Mouse (Mus musculus) brain, adult 2 months (tissue): Measurements from ENCODE around the gene Smurf1.

Experiments
- DNase-seq: peaks from one replicate; pipeline ENCODE4 v3.0.0; 2011; ENCODE audit warnings: low read depth, low spot score

Gene Smurf1

GRCm38 (mm10) chr5:144915828-144916227, 49.8 kb downstream of the Smurf1 start:
- DNase-seq = no peak

GRCm38 (mm10) chr5:144914433-144914906, 51.2 kb downstream of the Smurf1 start:
- peak; percentile 88 for DNase-seq

GRCm38 (mm10) chr5:144913923-144914322, 51.7 kb downstream of the Smurf1 start:
- peak; percentile 73 for DNase-seq

GRCm38 (mm10) chr5:144913361-144913760, 52.3 kb downstream of the Smurf1 start:
- DNase-seq = no peak

- no peak for DNase-seq
Measured at GRCm38 (mm10) chr5:144912519-144913310, 52.9 kb downstream of the Smurf1 start.

- DNase-seq = no peak
Measured at GRCm38 (mm10) chr5:144909521-144909920, 56.1 kb downstream of the Smurf1 start.

- DNase-seq = no peak
Measured at GRCm38 (mm10) chr5:144907591-144907990, 58.1 kb downstream of the Smurf1 start.

GRCm38 (mm10) chr5:144904356-144905134, 61.1 kb downstream of the Smurf1 start:
- DNase-seq = no peak

GRCm38 (mm10) chr5:144901791-144902190, 63.9 kb downstream of the Smurf1 start:
- no peak for DNase-seq

GRCm38 (mm10) chr5:144901035-144901434, 64.6 kb downstream of the Smurf1 start:
- DNase-seq = no peak

GRCm38 (mm10) chr5:144898448-144899052, 67.1 kb downstream of the Smurf1 start:
- peak; percentile 43 for DNase-seq

GRCm38 (mm10) chr5:144897881-144898280, 67.8 kb downstream of the Smurf1 start:
- no peak for DNase-seq

- no peak for DNase-seq
Measured at GRCm38 (mm10) chr5:144891276-144891675, 74.4 kb downstream of the Smurf1 start.

GRCm38 (mm10) chr5:144885968-144886650, 79.5 kb downstream of the Smurf1 start:
- no peak for DNase-seq

- peak; percentile 54 for DNase-seq
Measured at GRCm38 (mm10) chr5:144884629-144885217, 80.9 kb downstream of the Smurf1 start.

GRCm38 (mm10) chr5:144881670-144882399, 83.8 kb downstream of the Smurf1 start:
- peak; percentile 93 for DNase-seq

- no peak for DNase-seq
Measured at GRCm38 (mm10) chr5:144877021-144877420, 88.6 kb downstream of the Smurf1 start.

- peak; percentile 85 for DNase-seq
Measured at GRCm38 (mm10) chr5:144875892-144876291, 89.8 kb downstream of the Smurf1 start.

GRCm38 (mm10) chr5:144875227-144875626, 90.4 kb downstream of the Smurf1 start:
- no peak for DNase-seq

- DNase-seq = no peak
Measured at GRCm38 (mm10) chr5:144872867-144873266, 92.8 kb downstream of the Smurf1 start.
